Mouse (Mus musculus): Measurements from ENCODE around the gene Ipo13. TPM values are rescaled to one million over a fixed set of nuclear protein-coding genes. Genes with fewer than 3 reads are reported as not detected.

Ipo13 gene
- polyA plus RNA-seq, 1 experiment from 2014 or later: 67.3 TPM

DNA sequence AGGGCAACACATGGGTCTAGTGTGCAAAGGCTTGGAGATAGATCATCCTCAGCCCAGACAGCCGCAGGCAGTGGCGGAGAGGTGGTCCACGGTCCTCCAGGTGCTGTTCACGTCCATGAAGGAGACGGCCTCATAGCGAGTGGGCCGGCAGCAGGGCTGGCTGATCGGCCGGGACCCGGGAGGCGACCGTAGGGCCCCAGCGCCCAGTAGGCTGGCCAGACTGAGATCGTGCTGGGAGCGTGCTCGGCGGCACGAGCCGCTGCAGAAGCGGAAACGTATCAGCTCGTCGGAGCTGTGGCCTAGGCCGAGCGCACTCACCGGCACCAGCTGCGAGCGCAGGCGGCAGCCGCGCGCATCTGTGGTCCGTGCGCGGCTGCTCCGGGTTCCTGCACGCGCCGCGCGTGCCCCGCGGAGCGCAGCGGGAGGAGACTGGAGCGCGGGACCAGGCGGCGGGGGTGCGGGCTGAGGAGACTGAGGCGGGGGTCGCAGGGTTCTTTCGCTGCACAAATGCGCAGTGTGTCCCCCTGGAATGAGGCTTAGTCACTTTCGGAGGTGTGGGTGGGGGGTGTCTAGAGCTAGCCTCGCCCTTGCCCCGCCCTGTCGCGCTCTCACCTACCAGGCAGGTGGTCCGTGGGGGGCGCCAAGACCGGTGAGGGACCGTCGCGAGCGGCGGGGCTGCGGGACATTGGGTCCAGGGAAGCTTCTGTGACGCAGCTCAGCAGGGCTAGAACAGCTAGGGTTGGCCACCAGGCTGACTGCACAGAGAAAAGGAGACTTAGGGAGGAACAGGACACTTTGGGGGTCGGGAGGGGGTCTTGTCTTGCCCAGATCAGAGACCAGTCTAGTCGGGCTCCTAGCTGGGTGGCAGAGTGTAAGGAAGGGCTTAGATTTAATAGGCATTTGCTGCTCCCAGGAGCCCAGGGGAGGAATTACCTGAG lies 12.0 kb upstream of the Ipo13 start:
- H3K9me3 ChIP-seq: no peaks in the 10 kb centered on the region
- peaks cover 89% of the 10 kb centered on the region for H3K27me3 ChIP-seq (ENCODE audit: poor library complexity, severe bottlenecking)
- peak overlapping the region; percentile 60 for H3K4me3 ChIP-seq
- DNase-seq (ENCODE audit: extremely low spot score, low spot score): peak; percentile 38
- H3K27ac ChIP-seq: peak overlapping the region; percentile 58
- 0 out of 2 replicates have a peak, but pooled peaks cover 1% of the 10 kb centered on the region for H3K36me3 ChIP-seq (replicated peaks)
- H3K4me1 ChIP-seq: peaks cover 40% of the 10 kb centered on the region
- WGBS: 1% methylated on average over 71 of the region's 71 CpGs

DNA sequence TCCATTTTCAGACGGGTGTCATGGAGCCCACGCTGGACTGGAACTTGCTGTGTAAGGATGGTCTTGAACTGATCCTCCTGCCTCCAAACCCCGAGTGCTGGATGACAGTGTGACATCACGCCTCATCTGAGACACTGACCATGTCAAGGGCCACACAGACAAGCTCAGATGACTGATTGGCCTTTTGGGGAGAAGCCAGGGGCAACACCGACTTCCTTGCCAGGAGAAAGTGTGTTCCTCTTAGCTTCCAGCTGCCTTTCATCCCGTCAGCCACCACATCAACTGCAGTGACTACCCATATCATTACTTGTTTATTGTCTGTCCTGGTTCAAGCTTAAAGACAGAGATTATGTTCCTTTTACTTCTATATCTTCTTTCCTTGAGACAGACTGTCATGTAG lies 10.1 kb upstream of the Ipo13 start:
- Histone ChIP-seq H3K9me3 (no peaks in the 10 kb centered on the region), H3K36me3 (replicated peaks) (no peaks in the 10 kb centered on the region), H3K27ac (no peak overlapping the region), H3K4me1 (peaks cover 37% of the 10 kb centered on the region), H3K27me3 (ENCODE audit: poor library complexity, severe bottlenecking) (peaks cover 76% of the 10 kb centered on the region), H3K4me3 (no peak overlapping the region)
- DNase-seq (ENCODE audit: extremely low spot score, low spot score): no peak
- WGBS: 63% methylated on average over 5 of the region's 6 CpGs

DNA sequence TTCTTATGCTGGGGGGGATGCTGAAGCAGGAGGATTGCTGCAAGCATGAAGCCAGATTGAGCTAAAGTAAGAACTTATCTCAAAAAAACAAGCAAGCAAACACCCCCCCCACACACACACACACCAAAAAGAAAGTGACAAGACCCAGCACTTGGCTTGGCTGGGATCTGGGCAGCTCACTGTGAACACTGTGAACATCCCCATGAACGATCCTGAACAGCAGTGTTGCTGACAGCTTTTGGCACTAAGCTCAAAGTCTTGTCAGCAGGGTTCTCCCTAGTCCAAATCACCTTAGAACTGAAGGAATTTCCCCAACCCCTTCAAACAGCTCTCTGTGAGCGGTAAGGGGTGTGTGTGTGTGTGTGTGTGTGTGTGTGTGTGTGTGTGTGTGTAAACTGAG lies 8.7 kb upstream of the Ipo13 start:
- Histone ChIP-seq H3K4me3 (no peak overlapping the region), H3K36me3 (replicated peaks) (no peaks in the 10 kb centered on the region), H3K9me3 (no peaks in the 10 kb centered on the region), H3K27me3 (ENCODE audit: poor library complexity, severe bottlenecking) (peaks cover 61% of the 10 kb centered on the region), H3K4me1 (peaks cover 22% of the 10 kb centered on the region), H3K27ac (no peak overlapping the region)
- no peak for DNase-seq (ENCODE audit: extremely low spot score, low spot score)
- 77% methylated on average over 2 of the region's 2 CpGs for WGBS

DNA sequence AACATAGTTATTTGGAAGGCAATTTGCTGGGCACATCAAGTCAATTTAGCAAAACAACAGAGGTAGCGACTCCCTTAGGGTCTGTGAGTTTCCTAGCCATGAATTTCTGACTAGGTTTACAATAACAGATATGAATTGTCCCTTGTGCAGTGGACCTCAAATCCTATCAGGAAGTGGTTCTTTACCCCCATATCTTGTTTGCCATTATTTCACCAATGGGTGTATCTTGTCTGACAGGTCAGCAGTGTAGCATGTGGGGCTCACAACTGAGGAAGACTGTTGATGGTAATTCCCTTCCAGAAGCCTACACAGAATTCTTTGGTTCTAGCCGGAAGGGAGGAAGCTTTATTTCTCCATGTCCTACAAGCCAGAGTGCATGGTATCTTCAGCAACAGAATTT lies 6.6 kb upstream of the Ipo13 start:
- no peak overlapping the region for H3K4me3 ChIP-seq
- WGBS: 91% methylated on average over 2 of the region's 2 CpGs
- H3K9me3 ChIP-seq: no peaks in the 10 kb centered on the region
- no peak for DNase-seq (ENCODE audit: extremely low spot score, low spot score)
- H3K27ac ChIP-seq: no peak overlapping the region
- peaks cover 2% of the 10 kb centered on the region for H3K4me1 ChIP-seq
- H3K27me3 ChIP-seq (ENCODE audit: poor library complexity, severe bottlenecking): peaks cover 40% of the 10 kb centered on the region
- H3K36me3 ChIP-seq (replicated peaks): no peaks in the 10 kb centered on the region; the same call in 1 of the 2 replicates

DNA sequence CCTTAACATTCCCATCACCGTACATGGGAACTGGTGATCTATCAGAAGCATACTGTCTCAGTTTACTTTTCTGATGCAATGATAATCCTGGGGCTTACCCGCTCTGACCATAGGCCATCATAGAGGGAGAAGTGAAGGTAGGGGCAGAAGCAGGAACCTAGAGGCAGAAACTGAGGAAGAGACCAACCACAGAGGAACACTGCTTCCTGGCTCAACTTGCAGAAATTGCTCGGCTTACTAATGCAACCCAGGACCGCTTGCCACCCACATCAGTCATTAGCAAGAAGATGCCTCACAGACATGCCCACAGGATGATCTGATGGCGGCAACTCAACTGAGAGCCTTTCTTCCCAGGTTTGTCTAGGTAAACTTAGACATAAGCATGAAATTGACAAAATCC lies 4.0 kb upstream of the Ipo13 start:
- Histone ChIP-seq H3K4me1 (peaks cover 20% of the 10 kb centered on the region), H3K36me3 (replicated peaks) (no peaks in the 10 kb centered on the region; the same call in 1 of the 2 replicates), H3K9me3 (no peaks in the 10 kb centered on the region), H3K4me3 (no peak overlapping the region), H3K27ac (no peak overlapping the region), H3K27me3 (ENCODE audit: poor library complexity, severe bottlenecking) (peaks cover 15% of the 10 kb centered on the region)
- DNase-seq (ENCODE audit: extremely low spot score, low spot score): no peak
- 92% methylated on average over 5 of the region's 5 CpGs for WGBS

DNA sequence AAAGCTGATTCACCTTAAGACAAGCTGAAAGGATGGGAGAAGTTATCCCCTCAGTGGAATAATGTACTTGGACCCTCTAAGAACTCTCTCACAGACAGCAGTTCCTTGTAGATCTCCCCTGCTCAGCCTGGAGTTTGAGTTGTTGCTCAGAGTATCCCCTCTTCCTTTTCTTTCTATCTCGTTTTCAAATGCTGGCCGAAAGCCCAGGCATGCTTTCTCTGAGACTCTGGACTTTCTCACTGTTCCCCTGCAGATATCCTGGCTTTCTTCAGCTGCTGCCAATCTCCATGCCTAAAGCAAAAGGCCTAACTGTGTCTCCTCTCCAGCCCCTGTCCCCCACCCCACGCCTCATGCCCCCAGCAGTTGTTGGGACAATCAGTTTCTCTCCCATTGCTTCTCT lies 3.5 kb upstream of the Ipo13 start:
- DNase-seq (ENCODE audit: extremely low spot score, low spot score): no peak
- Histone ChIP-seq H3K36me3 (replicated peaks) (no peaks in the 10 kb centered on the region; the same call in 1 of the 2 replicates), H3K9me3 (no peaks in the 10 kb centered on the region), H3K4me3 (no peak overlapping the region), H3K27ac (no peak overlapping the region), H3K27me3 (ENCODE audit: poor library complexity, severe bottlenecking) (peaks cover 10% of the 10 kb centered on the region), H3K4me1 (peaks cover 25% of the 10 kb centered on the region)
- WGBS: 89% methylated on average over 3 of the region's 3 CpGs

DNA sequence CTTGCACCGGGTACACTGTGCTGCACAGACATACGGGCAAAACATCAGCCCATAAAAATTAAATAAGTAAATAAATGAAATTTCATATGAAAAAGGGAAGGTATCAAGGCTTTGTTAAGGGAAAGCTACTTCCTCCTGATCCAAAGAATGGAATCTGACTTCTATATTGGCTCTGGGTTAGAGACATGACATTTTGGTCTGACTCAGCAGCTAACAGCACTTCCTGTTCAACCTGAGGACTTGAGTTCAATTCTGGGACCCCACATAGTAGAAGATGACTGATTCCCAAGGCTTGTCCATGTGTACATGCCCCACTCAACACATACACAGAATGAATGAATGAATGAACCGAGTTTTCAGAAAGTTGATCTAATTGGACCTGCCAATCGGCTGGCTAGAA lies 3.0 kb upstream of the Ipo13 start:
- WGBS: 92% methylated on average over 4 of the region's 4 CpGs
- DNase-seq (ENCODE audit: extremely low spot score, low spot score): no peak
- Histone ChIP-seq H3K9me3 (no peaks in the 10 kb centered on the region), H3K27ac (no peak overlapping the region), H3K36me3 (replicated peaks) (no peaks in the 10 kb centered on the region; the same call in 1 of the 2 replicates), H3K4me1 (peaks cover 29% of the 10 kb centered on the region), H3K27me3 (ENCODE audit: poor library complexity, severe bottlenecking) (peaks cover 5% of the 10 kb centered on the region; the same call in 1 of the 2 replicates), H3K4me3 (no peak overlapping the region)

DNA sequence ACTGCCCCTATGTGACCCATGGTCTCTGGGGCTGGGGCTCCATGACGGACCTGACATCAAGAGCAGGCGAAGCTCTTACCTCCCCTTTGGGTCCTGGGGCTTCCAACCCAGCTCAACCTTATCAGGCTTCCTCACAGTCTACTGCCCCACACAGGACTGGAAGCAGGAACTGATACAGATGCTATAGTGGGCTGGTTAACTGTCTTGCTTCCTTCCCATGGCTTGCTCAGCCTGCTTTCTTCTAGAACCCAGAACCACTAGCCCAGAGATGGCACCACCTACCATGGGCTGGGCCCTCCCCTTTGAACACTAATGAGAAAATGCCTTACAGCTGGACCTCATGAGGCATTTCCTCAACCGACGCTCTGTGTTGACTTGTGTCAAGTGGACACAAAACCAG lies 2.6 kb upstream of the Ipo13 start:
- DNase-seq (ENCODE audit: extremely low spot score, low spot score): no peak
- H3K9me3 ChIP-seq: no peaks in the 10 kb centered on the region
- WGBS: 84% methylated on average over 4 of the region's 4 CpGs
- no peak overlapping the region for H3K4me3 ChIP-seq
- no peak overlapping the region for H3K27ac ChIP-seq
- peaks cover 3% of the 10 kb centered on the region for H3K36me3 ChIP-seq (replicated peaks)
- peaks cover 33% of the 10 kb centered on the region for H3K4me1 ChIP-seq
- 0 out of 2 replicates have a peak, but pooled peaks cover under 1% of the 10 kb centered on the region for H3K27me3 ChIP-seq (ENCODE audit: poor library complexity, severe bottlenecking)

DNA sequence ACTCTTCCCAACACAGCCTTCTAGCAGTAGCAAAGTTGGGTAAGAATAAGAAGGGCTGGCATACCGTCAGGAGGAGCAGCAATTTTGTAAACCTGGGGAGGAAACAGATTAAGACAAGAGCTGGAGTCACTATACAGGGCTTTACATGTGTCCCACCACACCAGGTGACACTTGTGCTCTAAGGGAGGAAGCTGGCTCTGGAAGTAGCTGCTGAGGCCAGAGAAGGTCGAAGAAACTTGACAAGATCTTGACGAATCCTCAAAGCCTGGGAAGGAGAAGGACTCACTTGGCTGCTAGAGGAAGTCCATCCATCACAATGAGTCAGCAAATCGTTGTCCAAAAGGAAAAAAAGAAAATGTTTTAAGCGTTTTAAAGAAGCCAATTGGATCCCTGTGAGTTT lies 1.6 kb upstream of the Ipo13 start:
- peak overlapping the region; percentile 63; the same call in 1 of the 2 replicates for H3K4me3 ChIP-seq
- H3K4me1 ChIP-seq: peaks cover 44% of the 10 kb centered on the region
- no peaks in the 10 kb centered on the region for H3K27me3 ChIP-seq (ENCODE audit: poor library complexity, severe bottlenecking)
- WGBS: 90% methylated on average over 5 of the region's 5 CpGs
- H3K9me3 ChIP-seq: no peaks in the 10 kb centered on the region
- H3K27ac ChIP-seq: no peak overlapping the region
- DNase-seq (ENCODE audit: extremely low spot score, low spot score): no peak
- peaks cover 13% of the 10 kb centered on the region for H3K36me3 ChIP-seq (replicated peaks)

DNA sequence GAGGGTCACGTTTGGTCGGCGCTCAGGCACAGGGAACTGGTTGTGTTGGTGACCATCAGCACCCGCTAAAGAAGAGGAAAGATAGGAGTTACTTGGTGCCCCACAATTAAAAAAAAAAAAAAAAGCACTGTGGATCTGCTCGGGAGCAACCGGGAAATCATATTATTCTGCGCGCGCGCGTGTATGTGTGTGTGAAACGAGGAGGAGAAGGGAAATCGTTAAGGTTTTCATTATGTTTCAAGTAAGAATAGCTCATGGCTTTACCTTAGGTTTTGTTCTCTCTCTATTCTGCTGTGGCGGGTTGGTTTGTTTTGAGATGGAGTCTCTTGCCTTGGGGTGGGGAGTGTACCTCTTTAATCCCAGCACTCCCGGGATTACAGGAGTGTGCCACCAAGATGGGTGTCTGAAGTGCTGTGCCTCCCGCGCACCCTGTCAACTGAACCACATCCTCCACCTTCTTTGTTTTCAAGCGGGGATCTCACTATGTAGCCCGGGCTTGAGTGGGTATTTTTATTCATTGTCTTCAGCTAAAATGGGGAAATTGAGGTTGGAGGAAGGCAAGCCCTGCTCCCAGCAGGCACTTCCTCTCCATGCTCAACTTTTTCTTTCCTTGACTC lies 798 bp upstream of the Ipo13 start:
- H3K27me3 ChIP-seq (ENCODE audit: poor library complexity, severe bottlenecking): no peaks in the 10 kb centered on the region
- WGBS: 10% methylated on average over 19 of the region's 19 CpGs
- no peaks in the 10 kb centered on the region for H3K9me3 ChIP-seq
- peaks cover 21% of the 10 kb centered on the region for H3K36me3 ChIP-seq (replicated peaks)
- no peak for DNase-seq (ENCODE audit: extremely low spot score, low spot score)
- H3K27ac ChIP-seq: peak overlapping the region; percentile 99
- H3K4me1 ChIP-seq: peaks cover 44% of the 10 kb centered on the region
- peak overlapping the region; percentile 63 for H3K4me3 ChIP-seq

DNA sequence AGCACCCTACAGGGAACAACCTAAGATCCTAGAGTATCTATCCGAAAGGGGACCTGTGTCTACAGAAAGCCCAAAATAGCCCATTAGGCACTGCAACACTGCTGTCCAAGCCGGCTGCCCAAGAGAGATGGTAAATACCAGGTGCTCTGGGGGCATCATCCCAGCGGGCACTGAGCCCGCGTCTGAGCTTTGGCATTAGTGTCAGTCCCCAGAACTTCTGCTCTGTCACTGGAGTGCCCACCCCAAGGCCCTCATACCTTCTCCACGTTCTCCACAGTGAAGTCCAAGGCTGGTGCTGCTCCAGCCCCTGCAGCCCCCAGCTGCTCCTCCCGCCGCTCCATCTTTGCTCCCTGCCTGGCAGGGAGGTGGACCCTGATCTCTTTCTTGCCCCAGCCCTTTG lies 768 bp downstream of the Ipo13 start:
- Histone ChIP-seq H3K9me3 (no peaks in the 10 kb centered on the region), H3K4me1 (peaks cover 55% of the 10 kb centered on the region), H3K4me3 (peak overlapping the region; percentile 63), H3K27me3 (ENCODE audit: poor library complexity, severe bottlenecking) (no peaks in the 10 kb centered on the region), H3K27ac (peak overlapping the region; percentile 99), H3K36me3 (replicated peaks) (peaks cover 37% of the 10 kb centered on the region)
- no peak for DNase-seq (ENCODE audit: extremely low spot score, low spot score)
- 19% methylated on average over 8 of the region's 8 CpGs for WGBS

DNA sequence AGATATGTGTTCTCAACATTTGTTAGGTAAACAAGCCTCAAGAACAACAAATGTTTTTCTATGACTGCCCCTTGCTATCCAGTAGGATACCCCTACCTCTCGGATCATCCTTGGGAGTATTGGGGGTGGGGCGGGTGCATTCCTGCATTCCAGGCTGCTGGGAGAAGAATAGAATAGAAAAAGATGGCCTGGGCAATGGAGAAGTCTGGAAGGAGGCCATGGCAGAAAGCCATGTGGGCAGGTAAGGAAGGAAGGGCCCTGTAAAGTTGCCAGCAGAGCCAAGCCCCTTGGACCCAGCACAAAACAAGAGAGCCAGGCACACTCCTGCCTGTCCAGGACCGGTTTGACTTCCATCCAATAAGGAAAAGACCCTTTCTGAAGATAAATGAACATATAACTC lies 1.4 kb downstream of the Ipo13 start:
- H3K27me3 ChIP-seq (ENCODE audit: poor library complexity, severe bottlenecking): no peaks in the 10 kb centered on the region
- H3K36me3 ChIP-seq (replicated peaks): peaks cover 41% of the 10 kb centered on the region
- H3K4me1 ChIP-seq: peaks cover 61% of the 10 kb centered on the region
- H3K4me3 ChIP-seq: peak overlapping the region; percentile 63
- 38% methylated on average over 3 of the region's 3 CpGs for WGBS
- no peak overlapping the region for H3K27ac ChIP-seq
- H3K9me3 ChIP-seq: no peaks in the 10 kb centered on the region
- no peak for DNase-seq (ENCODE audit: extremely low spot score, low spot score)

DNA sequence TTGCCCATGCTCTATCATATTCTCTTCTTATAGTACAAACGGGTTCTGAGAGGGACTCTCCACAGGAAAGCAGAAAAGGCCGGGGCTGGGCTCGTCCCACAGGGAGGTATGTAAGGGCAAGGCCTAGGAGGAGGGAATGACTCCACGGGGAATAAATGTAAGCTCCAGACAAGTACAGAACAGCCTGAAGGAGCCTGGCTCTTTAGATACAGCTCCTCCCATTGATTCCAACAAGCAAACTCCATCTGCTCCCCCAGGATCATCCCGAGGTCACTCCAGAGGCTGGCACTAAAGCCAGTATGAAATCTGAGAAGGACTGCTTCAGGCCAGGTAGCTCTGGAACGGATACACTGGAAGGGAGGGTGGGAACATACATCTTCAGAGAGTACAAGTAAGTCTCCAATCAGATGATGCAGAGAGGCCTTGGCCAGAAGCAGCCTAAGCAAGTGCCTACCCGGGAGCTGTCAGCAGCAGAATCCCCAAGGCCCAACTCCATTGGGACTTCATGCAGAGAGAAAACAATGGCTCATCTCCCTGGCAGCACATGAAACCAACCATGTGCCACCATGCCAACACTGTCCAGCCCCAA lies 2.0 kb downstream of the Ipo13 start:
- H3K9me3 ChIP-seq: no peaks in the 10 kb centered on the region
- peak overlapping the region; percentile 63 for H3K4me3 ChIP-seq
- 81% methylated on average over 7 of the region's 7 CpGs for WGBS
- no peak overlapping the region for H3K27ac ChIP-seq
- H3K27me3 ChIP-seq (ENCODE audit: poor library complexity, severe bottlenecking): no peaks in the 10 kb centered on the region
- no peak for DNase-seq (ENCODE audit: extremely low spot score, low spot score)
- peaks cover 68% of the 10 kb centered on the region for H3K4me1 ChIP-seq
- H3K36me3 ChIP-seq (replicated peaks): peaks cover 48% of the 10 kb centered on the region

All from forebrain, embryonic 10.5 days (tissue).